Mouse (Mus musculus) right cerebral cortex, adult 18-20 months (tissue): ENCODE results near the gene 4931428L18Rik.

Experiments
- DNase-seq: peaks from one replicate; pipeline ENCODE4 v3.0.0; 2022; ENCODE audit warnings: mixed read lengths

Gene 4931428L18Rik

DNA sequence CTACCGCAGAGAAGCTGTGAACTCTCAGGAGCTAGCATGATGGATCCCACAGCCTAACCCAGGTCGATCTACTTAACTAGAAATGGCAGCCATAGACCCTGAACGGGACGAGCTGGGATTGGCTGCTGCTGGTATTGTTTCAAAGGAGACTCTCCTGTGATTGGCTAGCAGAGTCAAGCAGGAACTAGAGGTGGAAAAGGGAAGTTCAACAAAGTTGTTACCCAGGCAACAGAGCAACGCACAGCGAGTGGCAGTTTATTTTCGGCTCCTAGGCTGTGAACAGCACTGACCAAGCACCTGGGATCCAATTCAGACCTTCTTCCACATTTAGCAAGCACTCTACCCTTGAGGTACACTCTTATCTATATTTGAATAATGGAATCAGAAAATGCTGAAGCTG is at the start of gene 4931428L18Rik, which contains the start of gene Pih1d3:
TSS of gene 4931428L18Rik (minus strand) at position 121 of the 400 bp plus-strand sequence.
TSS of gene Pih1d3 (plus strand) at position 275 of the 400 bp plus-strand sequence.
- no peak for DNase-seq

DNA sequence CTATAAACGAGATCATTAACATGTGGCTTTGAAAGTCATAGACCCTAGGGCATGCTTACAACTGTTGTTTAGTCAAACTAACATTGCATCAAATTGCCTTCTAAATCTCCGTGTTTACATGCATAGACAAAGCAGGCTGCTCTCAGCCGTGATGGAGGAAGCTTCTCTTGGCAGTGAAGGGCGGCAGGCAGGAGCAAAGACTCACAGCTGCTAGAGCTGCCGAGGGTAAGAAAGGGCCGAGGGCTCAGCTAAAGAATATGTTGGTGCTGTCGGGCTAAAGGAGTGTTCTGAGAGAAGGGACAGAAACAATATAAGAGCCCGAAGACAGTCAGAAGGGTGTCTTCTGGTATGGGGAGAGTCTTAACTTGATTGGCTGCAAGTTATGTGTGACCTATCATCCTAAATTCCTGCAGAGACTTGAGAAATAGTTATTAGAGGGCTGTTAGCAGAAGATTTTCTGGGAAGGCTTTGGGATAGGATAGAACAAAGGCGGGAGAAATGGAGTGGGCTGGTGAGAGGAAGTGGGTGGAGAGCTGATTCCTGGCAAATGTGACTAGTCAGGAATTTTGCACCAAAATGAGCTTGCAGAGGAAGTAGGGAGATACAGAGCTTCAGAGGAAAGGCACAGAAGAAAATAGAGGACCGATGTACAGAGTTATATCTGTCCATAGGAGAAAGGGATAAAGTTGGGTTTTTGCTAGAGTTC is 37.9 kb upstream of the 4931428L18Rik start:
- peak; percentile 62 for DNase-seq

- peak; percentile 30 for DNase-seq
Measured at GRCm38 (mm10) chr1:31233319-31234036, 11.0 kb upstream of the 4931428L18Rik start.

- no peak for DNase-seq
Measured at GRCm38 (mm10) chr1:31220599-31221250, 1.8 kb downstream of the 4931428L18Rik start.

DNA sequence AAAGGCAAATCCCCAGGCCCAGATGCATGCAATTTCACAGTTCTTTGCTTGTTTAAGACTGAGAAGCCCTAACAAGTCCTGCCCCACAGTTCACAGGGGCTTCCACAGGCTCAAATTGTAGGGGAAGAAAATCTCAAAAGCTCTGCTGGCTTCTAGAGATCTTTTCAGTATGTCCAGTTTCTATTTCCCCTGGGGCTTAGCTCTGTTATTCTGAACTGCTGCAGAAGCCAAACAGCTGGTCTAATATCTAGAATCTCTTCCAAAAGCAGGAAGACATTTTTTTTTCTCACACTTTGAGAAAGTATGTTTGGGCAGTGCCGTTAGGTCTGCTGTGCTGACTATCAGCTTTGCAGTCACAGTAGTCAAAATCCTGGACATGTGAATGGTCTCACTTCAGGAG is 7.7 kb downstream of the 4931428L18Rik start:
- DNase-seq: no peak

GRCm38 (mm10) chr1:31210144-31210543 is 12.3 kb downstream of the 4931428L18Rik start:
- DNase-seq: peak; percentile 59

DNA sequence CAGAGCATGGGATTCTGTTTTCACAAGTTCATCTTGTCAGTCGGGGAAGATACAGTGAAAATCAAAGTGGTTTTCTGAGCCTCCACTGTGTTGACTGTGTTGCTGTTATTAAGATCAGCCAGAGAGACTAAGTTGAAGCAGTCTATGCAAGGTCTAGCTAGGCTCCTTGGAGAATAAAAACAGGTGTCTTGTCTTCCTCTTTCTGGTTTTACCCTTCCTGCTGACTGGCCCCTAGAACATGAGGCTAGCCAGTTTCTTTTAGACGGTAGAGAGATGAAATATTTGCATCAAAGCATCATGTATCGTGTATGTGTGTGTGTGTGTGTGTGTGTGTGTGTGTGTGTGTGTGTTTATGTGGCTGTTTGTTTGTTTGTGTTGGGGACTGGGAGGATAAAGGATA is 16.7 kb downstream of the 4931428L18Rik start:
- no peak for DNase-seq

DNA sequence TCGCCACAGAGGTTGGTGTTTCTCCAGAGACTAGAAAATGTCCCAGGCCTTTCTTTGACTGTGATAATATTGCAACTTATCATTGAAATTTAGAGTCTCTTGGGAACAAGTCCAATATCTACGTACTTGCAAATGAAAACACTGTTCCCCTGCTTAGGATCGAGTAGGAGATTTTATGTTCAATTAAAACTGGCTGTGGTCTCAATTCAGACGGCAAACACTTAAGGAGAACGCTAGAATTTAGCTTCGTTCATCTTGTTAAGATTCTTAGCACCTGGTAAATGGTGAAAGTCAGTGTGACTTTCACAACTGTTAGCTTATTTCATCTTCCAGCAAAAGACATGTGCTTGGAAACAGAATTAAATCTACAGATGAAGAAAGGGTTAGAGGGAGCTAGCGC is 17.1 kb downstream of the 4931428L18Rik start:
- DNase-seq: no peak

- peak; percentile 63 for DNase-seq
Measured at GRCm38 (mm10) chr1:31203771-31204170, 18.7 kb downstream of the 4931428L18Rik start.

DNA sequence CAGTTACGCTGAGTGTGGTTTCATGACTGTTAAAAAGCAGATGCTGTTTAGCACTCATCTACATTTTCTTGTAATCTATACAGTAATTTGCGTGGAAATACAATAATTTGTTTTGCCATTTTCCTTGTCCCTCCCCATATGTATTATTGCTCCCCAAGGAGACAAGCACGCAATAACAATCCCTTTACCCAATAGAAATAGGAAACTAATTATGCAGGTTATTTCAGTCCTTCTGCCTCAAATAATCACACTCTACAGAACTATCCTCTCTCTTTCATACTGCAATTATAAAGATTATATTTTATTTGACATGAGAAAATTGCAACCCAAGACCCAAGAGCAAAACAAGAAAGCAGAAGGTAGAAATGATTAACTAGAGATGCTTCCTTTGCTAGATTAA is 25.5 kb downstream of the 4931428L18Rik start:
- DNase-seq: no peak

GRCm38 (mm10) chr1:31195633-31196032 is 26.9 kb downstream of the 4931428L18Rik start:
- DNase-seq: no peak

DNA sequence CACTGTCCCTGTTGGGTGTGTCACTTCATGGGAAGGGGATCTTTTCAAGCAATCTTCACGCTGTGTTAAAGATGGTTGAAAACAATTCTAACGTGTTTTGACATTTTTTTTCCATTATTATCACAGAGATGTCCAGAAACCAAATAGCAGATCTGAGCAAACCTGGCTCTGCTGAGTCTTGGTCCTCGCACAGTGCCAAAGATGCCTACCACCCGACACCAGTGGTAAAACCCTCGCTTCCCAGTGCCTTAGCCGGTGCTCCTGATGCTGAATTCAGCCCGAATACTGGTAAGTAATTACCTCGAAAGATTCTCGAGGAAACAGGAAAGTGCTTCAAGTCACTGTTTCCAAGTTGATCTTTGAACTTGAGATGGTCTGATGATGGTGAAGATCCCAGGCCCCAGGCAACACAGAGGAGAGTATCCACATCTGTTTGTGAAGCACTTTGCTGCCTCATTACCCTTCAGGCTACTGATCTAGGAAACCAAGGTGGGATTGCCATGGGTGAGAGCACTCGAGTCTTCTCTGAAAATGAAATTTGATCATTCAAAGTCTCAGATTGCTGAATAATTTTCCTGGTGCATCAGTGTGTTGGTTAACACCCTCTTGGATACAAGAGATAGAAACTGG is 32.1 kb downstream of the 4931428L18Rik start:
- no peak for DNase-seq

- peak; percentile 19 for DNase-seq
Measured at GRCm38 (mm10) chr1:31178264-31178663, 44.2 kb downstream of the 4931428L18Rik start.

- no peak for DNase-seq
Measured at GRCm38 (mm10) chr1:31176101-31176500, 46.4 kb downstream of the 4931428L18Rik start, which contains the start of gene Lgsn. Lgsn (plus strand) TSS chr1:31176401.

- no peak for DNase-seq
Measured at GRCm38 (mm10) chr1:31175401-31175800, 47.1 kb downstream of the 4931428L18Rik start.

DNA sequence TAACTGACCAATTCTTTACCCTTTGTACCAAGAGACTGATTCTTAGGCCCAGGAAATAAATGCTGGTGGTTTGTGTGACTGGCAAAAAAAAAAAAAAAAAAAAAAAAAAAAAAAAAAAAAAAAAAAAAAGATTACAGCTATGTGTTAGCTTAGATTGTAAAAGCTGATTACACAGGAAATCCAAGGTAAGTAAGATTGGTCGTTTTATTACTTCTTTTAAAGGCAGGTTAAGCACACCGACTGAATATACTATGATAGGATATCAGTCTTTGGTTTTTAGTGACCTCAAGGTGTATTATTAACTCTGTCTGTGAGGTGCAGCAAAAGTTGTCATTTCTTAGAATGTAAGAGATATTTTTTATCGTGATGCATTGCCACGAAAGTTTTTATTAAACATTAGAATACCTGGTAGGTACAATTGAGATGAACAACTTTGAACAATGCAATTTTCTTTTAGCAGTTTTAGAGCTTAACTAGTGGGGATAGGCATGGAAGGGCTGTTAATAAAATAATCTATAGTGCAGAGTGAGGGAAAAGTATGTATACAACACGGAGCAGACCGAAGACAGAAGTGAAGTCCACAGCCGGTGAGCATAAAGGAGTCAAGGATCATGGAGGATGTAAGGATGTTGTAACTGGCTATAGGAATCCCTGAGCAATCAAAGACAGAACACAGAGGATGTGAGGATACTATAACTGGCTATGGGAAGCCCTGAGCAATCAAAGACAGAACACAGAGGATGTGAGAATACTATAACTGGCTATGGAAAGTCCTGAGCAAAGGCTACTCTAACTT is 57.0 kb downstream of the 4931428L18Rik start:
- DNase-seq: no peak

DNA sequence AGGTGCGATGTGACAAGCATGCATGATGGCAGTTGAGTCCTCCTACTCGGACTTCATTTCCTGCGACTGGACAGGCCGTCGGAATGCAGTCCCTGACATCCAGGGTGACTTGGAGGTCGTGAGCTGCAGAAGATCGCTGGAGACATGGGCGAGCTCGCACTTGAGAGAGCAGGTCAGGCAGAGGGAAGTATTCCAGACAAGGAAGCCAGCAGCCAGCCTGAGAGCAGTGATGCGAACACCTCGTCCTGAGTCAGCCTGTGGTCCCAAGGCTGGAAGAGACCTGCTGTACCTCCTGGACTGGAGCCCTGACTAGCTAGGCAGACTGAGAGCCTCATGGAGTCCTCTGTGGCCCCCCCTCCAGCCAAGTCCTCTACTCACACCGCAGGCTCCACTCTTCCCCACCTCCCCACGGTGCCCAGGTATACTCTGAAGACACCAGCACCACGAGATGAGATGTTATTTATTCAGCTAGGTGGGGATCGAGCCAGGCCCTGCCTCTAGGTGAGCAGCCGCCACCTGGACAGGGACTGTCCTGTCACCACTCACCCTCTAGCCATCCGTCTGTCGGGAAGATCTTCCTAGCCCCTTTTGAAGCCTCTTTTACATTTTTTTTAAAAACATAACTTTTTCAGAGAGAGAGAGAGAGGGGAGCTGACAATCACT is 57.8 kb downstream of the 4931428L18Rik start:
- no peak for DNase-seq

- DNase-seq: peak; percentile 15
Measured at GRCm38 (mm10) chr1:31156884-31157283, 65.6 kb downstream of the 4931428L18Rik start.

GRCm38 (mm10) chr1:31156185-31156584 is 66.3 kb downstream of the 4931428L18Rik start:
- no peak for DNase-seq

- peak; percentile 63 for DNase-seq
Measured at GRCm38 (mm10) chr1:31153793-31154349, 68.6 kb downstream of the 4931428L18Rik start.

DNA sequence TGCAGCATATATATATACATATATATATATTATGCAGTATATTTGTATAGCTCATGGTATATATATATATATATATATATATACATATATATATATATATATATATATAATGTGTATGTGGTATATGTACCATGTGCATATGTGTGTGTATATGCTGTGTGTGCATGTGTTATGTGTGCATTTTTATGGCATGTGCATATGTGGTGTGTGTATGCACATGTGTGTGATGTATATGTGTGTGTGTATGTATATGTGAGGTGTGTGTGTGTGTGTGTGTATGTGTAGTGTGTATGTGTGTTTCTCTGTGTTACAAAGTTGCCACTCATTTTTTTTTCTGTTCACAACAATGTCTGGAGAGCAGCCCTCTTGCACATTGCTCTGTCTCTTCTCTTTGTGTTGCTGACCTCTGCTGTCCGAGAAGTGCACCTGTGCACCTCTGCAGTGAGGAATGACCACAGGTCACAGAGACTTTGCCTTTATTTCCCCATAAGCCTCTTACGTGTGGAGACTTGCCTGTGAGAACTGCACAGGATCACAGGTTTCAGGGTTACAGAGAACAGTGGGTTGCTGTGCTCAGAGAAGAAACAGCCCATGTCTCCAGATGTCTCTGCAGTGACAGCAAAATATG is 69.6 kb downstream of the 4931428L18Rik start:
- DNase-seq: no peak
